Mouse (Mus musculus) CH12.LX (cell line): ENCODE measurements around the gene Ciz1. TPM values are rescaled to one million over a fixed set of nuclear protein-coding genes. Genes with fewer than 3 reads are reported as not detected.

Source experiments
- DNase-seq: peaks from one replicate; pipeline ENCODE4 v3.0.0-alpha.2; 2013; ENCODE audit errors: extremely low read depth
- H3K27ac ChIP-seq: 2 replicates; pipeline ENCODE4 v1.5.1; 2012; ENCODE audit warnings: low read depth, mild to moderate bottlenecking, control low read depth, moderate library complexity; ENCODE audit not compliant: insufficient read depth
- H3K27me3 ChIP-seq: replicated peaks from 2 replicates; pipeline ENCODE3; 2012; ENCODE audit warnings: inconsistent platforms
- H3K36me3 ChIP-seq, 2 experiments: replicated peaks in 1 of 2; 2 replicates each; pipeline versions ENCODE3 to v1.6.1; 2012; ENCODE audit warnings: inconsistent platforms in 1 of 2, low read length in 1 of 2, mild to moderate bottlenecking in 1 of 2, mixed read lengths in 1 of 2, moderate library complexity in 1 of 2; ENCODE audit not compliant: control insufficient read depth in 1 of 2, insufficient read depth in 1 of 2
- H3K4me1 ChIP-seq, 2 experiments: 2 replicates each; pipeline ENCODE4 v1.6.1; 2012; ENCODE audit warnings: inconsistent platforms in 1 of 2, moderate library complexity in 1 of 2; ENCODE audit not compliant: insufficient read depth in 2 of 2, control insufficient read depth in 1 of 2
- H3K4me2 ChIP-seq: 2 replicates; pipeline ENCODE4 v1.6.1; 2012; ENCODE audit warnings: low read depth, mild to moderate bottlenecking, control low read depth; ENCODE audit not compliant: poor library complexity, insufficient read depth, severe bottlenecking
- H3K4me3 ChIP-seq, 3 experiments: fragments of 150-350 bp in 1 of 3; sonication (generic) in 1 of 3; replicated peaks in 1 of 3; 2 replicates each; pipeline versions ENCODE3 to v1.5.1; 2011 to 2012; ENCODE audit warnings: low read depth in 2 of 3, low read length in 2 of 3, mild to moderate bottlenecking in 2 of 3, moderate library complexity in 2 of 3, control low read depth in 1 of 3, improper control_type of control experiment in 1 of 3, inconsistent platforms in 1 of 3, mixed read lengths in 1 of 3; ENCODE audit not compliant: poor library complexity in 1 of 3
- H3K79me2 ChIP-seq: replicated peaks from 2 replicates; pipeline ENCODE4 v1.6.1; 2012; ENCODE audit warnings: mild to moderate bottlenecking, moderate library complexity; ENCODE audit not compliant: control insufficient read depth, poor library complexity, insufficient read depth, severe bottlenecking; ENCODE audit errors: extremely low read depth
- H3K9ac ChIP-seq: 2 replicates; pipeline ENCODE4 v1.6.1; 2012; ENCODE audit warnings: low read depth, mild to moderate bottlenecking, control low read depth, moderate library complexity; ENCODE audit not compliant: insufficient read depth
- H3K9me3 ChIP-seq: replicated peaks from 2 replicates; pipeline ENCODE3; 2012; ENCODE audit warnings: low read length, inconsistent platforms, mixed read lengths
- BHLHE40 ChIP-seq: IDR thresholded peaks from 2 replicates; pipeline ENCODE4 v1.6.1; 2011; ENCODE audit warnings: mild to moderate bottlenecking, low read depth, low read length, improper control_type of control experiment
- CHD1 ChIP-seq: IDR thresholded peaks from 2 replicates; pipeline ENCODE4 v1.6.1; 2012; ENCODE audit warnings: low read depth, low read length, improper control_type of control experiment, inconsistent platforms
- E2F4 ChIP-seq: IDR thresholded peaks from 2 replicates; pipeline ENCODE4 v1.6.1; 2011; ENCODE audit warnings: low read depth, low read length, improper control_type of control experiment; ENCODE audit not compliant: insufficient replicate concordance
- ELF1 ChIP-seq: IDR thresholded peaks from 2 replicates; pipeline ENCODE4 v1.6.1; 2014; ENCODE audit warnings: low read depth, mild to moderate bottlenecking, inconsistent platforms, low read length, improper control_type of control experiment
- EP300 ChIP-seq: IDR thresholded peaks from 2 replicates; pipeline ENCODE4 v1.6.1; 2011; ENCODE audit warnings: low read length, improper control_type of control experiment
- ETS1 ChIP-seq: conservative IDR thresholded peaks from 2 replicates; pipeline ENCODE4 v1.6.1; 2012; ENCODE audit warnings: low read depth, mild to moderate bottlenecking, inconsistent platforms, low read length, improper control_type of control experiment, moderate library complexity
- GABPA ChIP-seq: IDR thresholded peaks from 2 replicates; pipeline ENCODE4 v1.6.1; 2012; ENCODE audit warnings: low read depth, low read length, improper control_type of control experiment, inconsistent platforms; ENCODE audit not compliant: insufficient replicate concordance
- JUN ChIP-seq: IDR thresholded peaks from 2 replicates; pipeline ENCODE4 v1.6.1; 2011; ENCODE audit warnings: low read depth, mild to moderate bottlenecking, low read length, improper control_type of control experiment, moderate library complexity; ENCODE audit not compliant: insufficient read depth
- MAFK ChIP-seq: IDR thresholded peaks from 2 replicates; pipeline ENCODE4 v1.6.1; 2011; ENCODE audit warnings: low read length, improper control_type of control experiment; ENCODE audit not compliant: insufficient replicate concordance
- MAX ChIP-seq: IDR thresholded peaks from 2 replicates; pipeline ENCODE4 v1.6.1; 2011; ENCODE audit warnings: low read length, improper control_type of control experiment
- MEF2A ChIP-seq: IDR thresholded peaks from 2 replicates; pipeline ENCODE4 v1.6.1; 2014; ENCODE audit warnings: low read depth, mild to moderate bottlenecking, inconsistent platforms, low read length, improper control_type of control experiment, borderline replicate concordance
- MYC ChIP-seq: IDR thresholded peaks from 2 replicates; pipeline ENCODE4 v1.6.1; 2011; ENCODE audit warnings: low read depth, mild to moderate bottlenecking, improper control_type of control experiment, low read length
- RAD21 ChIP-seq: IDR thresholded peaks from 2 replicates; pipeline ENCODE4 v1.6.1; 2011; ENCODE audit warnings: low read depth, mild to moderate bottlenecking, low read length, improper control_type of control experiment, moderate library complexity
- TBP ChIP-seq: conservative IDR thresholded peaks from 2 replicates; pipeline ENCODE4 v1.6.1; 2011; ENCODE audit warnings: low read depth, low read length, improper control_type of control experiment
- TCF12 ChIP-seq: IDR thresholded peaks from 2 replicates; pipeline ENCODE4 v1.6.1; 2014; ENCODE audit warnings: low read depth, mild to moderate bottlenecking, inconsistent platforms, low read length, improper control_type of control experiment
- USF1 ChIP-seq: IDR thresholded peaks from 2 replicates; pipeline ENCODE4 v1.6.1; 2014; ENCODE audit warnings: low read depth, mild to moderate bottlenecking, inconsistent platforms, low read length, improper control_type of control experiment
- USF2 ChIP-seq: conservative IDR thresholded peaks from 2 replicates; pipeline ENCODE4 v1.6.1; 2011; ENCODE audit warnings: low read depth, low read length, improper control_type of control experiment
- ZC3H11A ChIP-seq: IDR thresholded peaks from 2 replicates; pipeline ENCODE4 v1.6.1; 2012; ENCODE audit warnings: low read depth, mild to moderate bottlenecking, inconsistent platforms, low read length, improper control_type of control experiment
- dilution Hi-C: fragments of 300-500 bp; cut with MboI; formaldehyde crosslinking; loops from 2 replicates; pipeline ENCODE4 v1.14.3; 2020; ENCODE audit warnings: low sequenced_read_pairs; ENCODE audit not compliant: extremely low pct_unique_long_range_greater_than_20kb, extremely low pct_ligation_motif_present
- in situ Hi-C: fragments of 300-500 bp; cut with MboI; formaldehyde crosslinking; loops from 3 replicates; pipeline ENCODE4 v1.14.3; 2019; ENCODE audit warnings: low sequenced_read_pairs, low pct_ligation_motif_present, low pct_unique_long_range_greater_than_20kb, mixed read lengths
- polyA plus RNA-seq: library from polyadenylated mRNA; unstranded; fragments of >175 nt; gene quantifications from 2 replicates; pipeline ENCODE4 v1.2.1, GENCODE M21; 2012; ENCODE audit warnings: low read depth; ENCODE audit not compliant: insufficient read length
- total RNA-seq, 2 experiments: library from RNA; depleted of rRNA; stranded (reverse); fragments of 300-350 nt in 1 of 2; fragments of >200 nt in 1 of 2; gene quantifications; 2 replicates each; pipeline ENCODE4 v1.2.3; 2012 to 2014

Ciz1 gene
- total and polyA plus RNA-seq, 3 experiments = 8.1 to 47.3 (median 20.4) TPM

- no peak for TF ChIP-seq ETS1
- TF ChIP-seq GABPA = no peak
- TF ChIP-seq CHD1 = no peak
- TF ChIP-seq RAD21 = no peak
- Histone ChIP-seq H3K36me3 (peaks cover 58 to 74% of the 10 kb centered on the region in 2 experiments), H3K9ac (no peak overlapping the region), H3K27me3 (no peaks in the 10 kb centered on the region), H3K79me2 (no peaks in the 10 kb centered on the region), H3K4me2 (no peak overlapping the region), H3K4me1 (no peaks in the 10 kb centered on the region), H3K4me3 (no peak overlapping the region), H3K9me3 (no peaks in the 10 kb centered on the region), H3K27ac (no peak overlapping the region)
- dilution Hi-C loops (no loop called here), in situ Hi-C loops (loop anchor here (5.0 kb wide), 1 partner anchor 36 kb away; the partner anchor contains the start of genes Naif1 and Slc25a25)
- no peak for DNase-seq
Observed at GRCm38 (mm10) chr2:32415801-32416200, 63.7 kb downstream of the Ciz1 start.

- Histone ChIP-seq H3K27ac (no peak overlapping the region), H3K36me3 (peaks cover 59 to 79% of the 10 kb centered on the region in 2 experiments), H3K4me3 (no peak overlapping the region), H3K27me3 (no peaks in the 10 kb centered on the region), H3K4me1 (peaks cover 0 to 4% of the 10 kb centered on the region in 2 experiments; a peak in 2 of 4 replicates), H3K9me3 (no peaks in the 10 kb centered on the region), H3K79me2 (no peaks in the 10 kb centered on the region), H3K9ac (no peak overlapping the region)
- dilution Hi-C loops = no loop called here
- no peak for DNase-seq
- TF ChIP-seq TBP (no peak), MYC (no peak), ETS1 (no peak), E2F4 (no peak), ELF1 (no peak), USF1 (no peak), USF2 (no peak), CHD1 (no peak), MAFK (no peak), TCF12 (no peak), MEF2A (no peak), JUN (no peak), EP300 (no peak), RAD21 (no peak), GABPA (no peak), MAX (no peak), ZC3H11A (no peak), BHLHE40 (no peak)
- TF ChIP-seq, all 38 proteins: peak for 0
- in situ Hi-C loops = loop anchor here (5.0 kb wide), 1 partner anchor 36 kb away; the partner anchor contains the start of genes Naif1 and Slc25a25
- H3K4me2 ChIP-seq = no peak overlapping the region
Observed at GRCm38 (mm10) chr2:32416556-32416955, 64.4 kb downstream of the Ciz1 start.
